Mouse (Mus musculus) cerebellum, adult 9-11 months (tissue): ENCODE measurements at regions not wholly inside any gene's neighbourhood (a gene's known extent, or its start where the extent isn't known, plus 50 kb on each side); places are given as distances from the start of the nearest gene placed in this dataset.

Experiments
- DNase-seq: peaks from one replicate; pipeline ENCODE4 v3.0.0; 2022

DNA sequence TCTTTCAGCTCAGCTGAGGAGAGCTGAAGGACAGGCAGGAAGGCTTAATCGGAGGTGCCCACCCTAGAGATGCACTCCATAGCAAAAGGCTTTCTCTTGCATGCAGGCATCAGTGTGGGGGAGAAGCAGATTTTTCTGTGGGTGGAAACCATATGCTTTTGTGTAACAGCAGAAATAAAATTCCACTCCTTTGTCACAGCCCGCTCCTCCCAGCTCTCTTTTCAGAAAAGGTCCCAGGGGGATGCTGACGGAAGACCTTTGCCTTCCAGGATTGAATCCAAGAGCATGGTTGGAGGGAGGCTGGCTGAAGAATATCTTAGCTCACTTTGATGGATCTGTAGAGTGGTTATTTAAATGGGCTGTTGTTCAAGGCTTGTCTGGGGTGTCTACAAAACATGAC, 336.8 kb upstream of the Map3k7 start:
- no peak for DNase-seq

GRCm38 (mm10) chr4:31627777-31628176, 336.1 kb upstream of the Map3k7 start:
- no peak for DNase-seq

DNA sequence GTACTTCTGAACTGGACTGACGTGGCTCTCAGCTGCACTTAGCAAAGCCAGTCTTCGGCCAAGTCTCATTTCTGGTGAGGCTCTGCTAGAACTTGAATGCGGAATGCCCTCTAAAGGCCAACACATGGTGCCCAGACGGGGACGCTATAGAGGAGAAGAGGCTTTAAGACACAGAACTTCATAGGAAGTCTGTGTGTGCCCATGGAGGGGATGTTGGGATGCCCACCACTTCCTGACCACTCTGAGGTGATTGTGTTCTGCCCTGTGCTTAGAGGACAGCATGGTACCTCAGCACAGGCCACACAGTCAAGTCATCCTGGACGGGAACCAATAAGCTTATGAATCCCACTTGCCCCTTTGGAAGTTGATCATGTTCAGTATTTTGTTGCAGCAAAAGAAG, 325.3 kb upstream of the Map3k7 start:
- DNase-seq = no peak

DNA sequence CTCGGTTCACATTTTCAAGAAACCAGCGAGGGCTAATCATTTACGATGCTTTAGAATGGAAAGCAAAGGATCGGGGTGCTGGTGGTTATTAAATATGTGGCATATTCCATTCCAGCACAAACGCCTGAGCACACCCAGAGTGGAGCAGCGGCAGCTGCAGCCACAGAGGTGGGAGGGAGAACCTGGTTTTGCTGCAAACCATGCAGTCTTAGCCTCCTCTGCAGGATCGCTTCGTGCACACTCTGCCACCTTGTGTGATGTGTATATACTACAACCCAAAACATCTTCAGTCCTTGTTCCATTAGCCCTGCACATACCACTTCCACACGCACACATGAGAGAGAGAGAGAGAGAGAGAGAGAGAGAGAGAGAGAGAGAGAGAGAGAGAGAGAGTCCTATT, 321.7 kb upstream of the Map3k7 start:
- peak; percentile 39 for DNase-seq

GRCm38 (mm10) chr4:31642593-31643290, 321.2 kb upstream of the Map3k7 start:
- no peak for DNase-seq

DNA sequence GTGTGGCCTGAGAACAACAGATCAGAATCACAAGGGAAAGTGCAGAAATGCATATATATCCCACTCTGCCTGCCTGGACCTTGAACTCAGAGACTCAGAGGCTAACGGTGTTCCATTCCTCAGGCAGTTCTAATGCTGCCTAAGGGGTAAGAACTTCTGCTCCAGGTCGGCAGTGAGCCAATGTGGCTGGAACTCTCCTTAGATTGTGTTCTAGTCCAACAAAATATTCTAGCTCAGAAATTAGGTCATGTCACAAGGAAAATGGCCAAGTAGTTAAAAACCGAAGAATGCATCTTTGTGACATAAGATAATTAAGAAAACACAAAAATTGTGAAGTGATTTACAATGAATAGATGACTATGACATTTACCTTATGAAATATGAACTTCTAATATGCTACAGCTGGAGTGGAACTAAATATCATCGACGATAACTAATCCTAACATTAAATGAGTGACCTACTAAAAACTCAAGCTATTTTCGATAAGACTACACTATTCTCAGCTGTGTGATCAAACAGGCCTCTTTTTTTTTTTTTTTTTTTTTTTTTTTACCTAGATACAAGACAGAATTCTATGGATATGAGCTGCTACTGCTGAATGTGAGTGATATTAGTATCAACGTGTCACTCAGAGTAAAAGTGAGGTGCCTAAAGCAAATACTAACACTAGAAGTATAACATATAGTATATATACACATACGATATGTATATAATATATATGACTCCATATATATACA, 315.1 kb upstream of the Map3k7 start:
- DNase-seq = peak; percentile 8

DNA sequence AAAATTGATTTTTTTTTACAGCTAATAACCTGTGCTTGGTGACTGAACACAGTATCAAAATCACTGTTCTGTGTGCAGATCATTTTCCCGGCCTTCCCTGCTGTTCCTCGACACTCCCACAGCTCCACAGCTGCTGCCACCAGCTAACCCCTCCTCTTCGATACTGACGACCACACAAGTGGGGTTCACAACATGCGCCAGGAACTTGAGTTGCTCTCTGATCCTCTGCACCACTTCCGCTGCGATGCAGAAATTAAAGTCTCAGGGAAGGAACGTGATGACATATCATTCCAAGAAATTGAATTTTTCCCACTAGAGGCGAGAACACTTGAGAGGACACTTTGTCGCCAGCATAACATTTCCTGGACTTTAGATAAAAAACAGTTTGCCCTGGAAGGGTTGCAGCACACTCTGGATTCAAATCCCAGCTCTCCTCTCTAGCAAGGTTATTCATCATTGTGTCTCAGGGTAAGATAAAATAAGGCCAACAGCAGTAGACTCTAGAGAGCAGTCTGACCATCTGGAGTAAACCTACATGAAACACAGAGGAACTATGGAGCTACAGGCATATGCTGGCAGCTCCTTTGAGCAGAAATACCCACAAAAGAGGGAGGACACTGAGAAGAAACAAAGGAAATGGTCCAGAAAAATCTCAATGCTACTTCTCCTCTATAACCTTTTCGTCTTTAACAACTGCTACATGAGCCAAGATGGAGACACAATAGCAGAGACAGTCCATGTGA, 308.4 kb upstream of the Map3k7 start:
- no peak for DNase-seq

- no peak for DNase-seq
These were observed 307.8 kb upstream of the Map3k7 start for GRCm38 (mm10) chr4:31656111-31656510.

DNA sequence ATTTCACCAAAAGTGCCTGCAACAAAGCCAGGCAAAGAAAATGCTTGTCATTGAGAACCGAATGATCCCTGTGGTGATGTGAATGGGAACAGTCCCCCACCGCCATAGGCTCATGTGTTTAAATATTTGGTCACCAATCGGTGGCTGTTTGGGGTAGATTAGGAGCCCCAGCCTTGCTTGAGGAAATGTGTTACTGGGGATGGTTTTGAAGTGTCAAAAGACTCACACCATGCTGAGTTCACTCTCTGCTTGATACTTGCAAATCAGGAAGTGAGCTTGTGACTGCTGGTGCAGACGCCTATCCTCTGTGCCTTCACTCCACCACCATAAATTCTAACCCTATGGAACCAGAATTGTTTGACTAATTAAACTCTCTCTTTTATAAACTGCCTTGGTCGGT, 305.1 kb upstream of the Map3k7 start:
- DNase-seq = no peak

- DNase-seq = no peak
These were observed 303.0 kb upstream of the Map3k7 start for GRCm38 (mm10) chr4:31660896-31661295.

GRCm38 (mm10) chr4:31671530-31672170, 292.2 kb upstream of the Map3k7 start:
- DNase-seq = no peak

DNA sequence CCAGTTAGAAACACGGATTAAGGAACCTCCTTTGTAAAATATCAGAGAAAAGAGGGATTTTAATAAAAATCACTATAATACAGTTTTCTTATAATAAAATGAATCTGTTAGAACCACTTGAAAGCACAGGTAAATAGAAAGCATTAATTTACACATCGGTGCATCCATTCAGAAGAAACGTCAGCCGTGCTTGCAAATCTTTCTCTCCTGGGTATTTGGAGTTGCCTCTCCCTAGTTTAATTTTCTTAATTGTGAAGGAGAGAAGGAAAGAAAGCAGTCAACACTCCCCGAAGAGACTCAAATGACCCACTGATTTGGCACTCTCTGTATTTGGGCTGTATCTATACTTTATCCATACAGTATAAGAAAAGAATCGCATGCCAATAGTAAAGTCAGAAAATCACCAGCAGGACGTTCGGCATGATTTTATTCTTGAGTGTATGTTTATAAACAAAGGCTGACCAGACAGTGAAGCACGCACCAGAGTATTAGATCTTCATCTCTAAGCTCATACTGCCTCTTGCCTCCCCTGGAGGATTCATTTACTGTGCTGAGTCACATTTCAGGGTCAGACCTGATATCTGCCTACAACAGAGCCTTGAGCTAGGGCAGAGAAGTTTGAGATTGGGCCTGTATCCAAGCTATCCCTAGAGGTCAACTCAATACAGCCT, 291.6 kb upstream of the Map3k7 start:
- no peak for DNase-seq

DNA sequence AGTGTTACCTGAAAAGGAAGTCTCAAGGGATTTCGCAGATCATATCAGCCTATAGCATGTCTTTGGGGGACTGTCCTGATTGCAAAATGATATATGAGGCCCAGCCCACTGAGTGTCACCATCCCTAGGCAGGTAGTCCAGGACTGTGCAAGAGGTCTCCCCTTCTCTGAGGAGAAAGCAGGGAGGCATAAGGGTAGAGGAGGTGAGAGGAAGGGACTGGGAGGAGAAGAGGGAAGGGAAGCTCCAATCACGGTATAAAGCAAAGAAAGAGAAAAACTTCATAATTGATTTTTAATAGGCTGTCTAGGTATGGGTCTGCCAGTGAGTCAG, 291.1 kb upstream of the Map3k7 start:
- no peak for DNase-seq

GRCm38 (mm10) chr4:31679007-31679590, 284.8 kb upstream of the Map3k7 start:
- DNase-seq = no peak

DNA sequence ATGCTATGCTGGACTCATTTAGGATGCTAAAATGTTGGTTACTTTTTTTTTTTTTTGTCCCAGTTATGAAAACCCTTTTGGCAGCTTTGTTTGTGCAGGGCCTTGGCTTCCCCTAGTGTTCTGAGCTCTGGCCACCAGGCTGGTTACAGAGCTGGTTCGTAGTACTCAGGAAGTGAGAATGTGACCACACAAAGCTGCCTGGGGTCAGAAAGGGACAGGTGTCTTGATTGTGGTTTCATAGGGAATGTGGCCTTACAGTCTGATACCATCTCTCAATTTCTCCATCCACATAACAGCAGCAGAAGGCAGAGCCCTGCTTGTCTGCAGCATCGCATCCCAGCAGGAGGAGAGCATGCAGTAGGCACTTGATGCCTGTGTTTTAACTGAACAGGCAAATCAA, 282.9 kb upstream of the Map3k7 start:
- no peak for DNase-seq

DNA sequence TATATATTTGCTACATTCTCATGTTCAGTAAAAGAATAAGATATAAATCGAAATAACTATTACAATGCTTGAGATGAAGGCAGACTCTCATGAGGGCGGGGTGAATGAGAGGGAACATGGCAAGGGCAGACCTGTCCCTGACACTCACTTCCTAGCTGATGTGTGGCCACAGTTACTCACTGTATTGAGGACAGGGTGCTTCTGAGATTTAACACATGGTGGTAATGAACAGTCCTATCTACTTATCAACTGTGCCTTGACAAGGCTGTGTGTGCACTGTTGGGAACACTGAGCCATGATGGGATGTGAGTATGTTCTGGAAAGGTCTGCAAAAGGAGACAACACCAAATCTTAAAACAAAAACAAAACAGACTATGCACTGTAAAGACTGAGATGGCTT, 274.8 kb upstream of the Map3k7 start:
- no peak for DNase-seq

DNA sequence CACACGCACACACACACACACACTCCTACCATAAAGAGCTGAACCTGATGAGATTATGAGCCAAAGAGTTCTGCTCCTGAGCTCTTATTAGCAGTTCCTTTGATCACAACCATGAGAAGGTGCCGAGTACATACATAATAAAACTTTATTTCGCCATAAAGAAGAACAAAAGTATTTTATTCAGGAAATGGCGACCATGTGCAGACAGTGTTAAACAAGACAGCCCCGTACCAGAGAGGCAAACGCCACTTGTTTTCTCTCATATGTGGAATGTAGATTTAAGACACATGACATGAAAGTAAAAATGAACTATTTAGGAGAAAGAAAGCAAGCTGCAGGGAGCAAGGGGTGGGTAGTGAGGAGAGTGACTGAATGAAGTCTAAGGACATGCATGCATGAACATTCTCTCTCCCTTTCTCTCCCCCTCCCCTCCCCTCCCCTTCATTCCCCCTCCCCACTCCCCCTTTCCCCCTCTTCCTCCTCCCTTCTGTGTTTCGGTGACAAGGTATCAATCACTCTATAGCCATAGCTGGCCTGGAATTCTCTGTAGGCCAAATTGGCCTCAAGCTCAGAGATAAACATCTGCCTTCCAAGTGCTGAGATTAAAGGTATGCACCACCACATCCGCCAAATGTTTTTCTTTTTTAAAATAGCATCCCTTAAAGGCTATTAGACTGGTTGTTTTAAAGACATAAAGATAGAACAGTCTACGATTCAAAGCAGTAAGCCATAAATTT, 266.0 kb upstream of the Map3k7 start:
- no peak for DNase-seq

DNA sequence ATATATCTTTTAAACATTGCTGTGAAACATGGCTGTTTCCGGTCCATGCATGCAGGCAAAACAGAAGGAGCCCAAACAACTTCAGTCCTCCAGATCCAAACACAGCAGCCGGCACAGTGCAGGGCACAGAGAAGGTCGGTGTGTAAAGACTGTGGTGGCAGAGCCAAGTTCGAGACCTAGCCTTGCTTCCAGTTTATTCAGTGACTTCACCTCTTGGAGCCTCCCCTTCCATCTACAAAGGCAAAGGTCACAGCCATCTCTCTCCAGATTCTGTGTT, 265.5 kb upstream of the Map3k7 start:
- no peak for DNase-seq

DNA sequence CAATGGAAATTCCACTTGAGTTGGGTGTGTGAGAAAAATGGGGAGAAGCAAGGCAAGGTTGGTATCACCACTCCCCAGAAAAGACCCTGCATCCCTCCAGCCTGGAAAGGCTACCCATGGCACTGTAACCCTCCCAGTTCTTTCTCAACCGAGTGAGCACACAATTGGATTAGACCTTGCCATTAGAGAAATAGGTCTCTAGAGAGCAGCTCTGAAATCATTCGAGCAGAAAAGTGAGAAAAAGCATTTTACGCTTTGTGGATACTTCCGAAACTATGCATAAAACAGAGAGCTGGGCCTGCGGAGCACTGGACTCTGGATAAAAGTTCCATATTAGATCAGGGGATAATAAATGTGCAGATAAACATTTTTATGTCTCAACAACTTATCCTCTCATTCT, 264.6 kb upstream of the Map3k7 start:
- DNase-seq = no peak

GRCm38 (mm10) chr4:31714054-31714651, 249.7 kb upstream of the Map3k7 start:
- no peak for DNase-seq

DNA sequence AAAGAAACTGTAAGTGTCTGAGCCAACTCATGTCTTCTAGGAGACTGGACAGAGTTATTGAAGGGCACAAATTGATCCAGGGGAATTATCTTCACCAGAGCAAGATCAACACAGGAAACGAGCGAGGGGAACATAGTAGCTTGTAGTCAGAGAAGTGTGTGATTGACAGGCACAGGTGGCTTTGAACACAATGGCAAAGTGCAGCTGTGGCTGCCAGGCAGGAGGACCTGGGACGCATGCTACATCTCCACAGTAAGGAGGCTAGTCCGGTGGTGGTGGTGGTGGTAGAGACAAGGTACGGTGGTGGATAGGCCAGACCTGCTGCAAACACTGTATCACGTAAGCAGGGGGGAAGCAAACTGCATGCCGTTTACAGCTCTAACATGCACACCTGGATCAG, 240.4 kb upstream of the Map3k7 start:
- no peak for DNase-seq

DNA sequence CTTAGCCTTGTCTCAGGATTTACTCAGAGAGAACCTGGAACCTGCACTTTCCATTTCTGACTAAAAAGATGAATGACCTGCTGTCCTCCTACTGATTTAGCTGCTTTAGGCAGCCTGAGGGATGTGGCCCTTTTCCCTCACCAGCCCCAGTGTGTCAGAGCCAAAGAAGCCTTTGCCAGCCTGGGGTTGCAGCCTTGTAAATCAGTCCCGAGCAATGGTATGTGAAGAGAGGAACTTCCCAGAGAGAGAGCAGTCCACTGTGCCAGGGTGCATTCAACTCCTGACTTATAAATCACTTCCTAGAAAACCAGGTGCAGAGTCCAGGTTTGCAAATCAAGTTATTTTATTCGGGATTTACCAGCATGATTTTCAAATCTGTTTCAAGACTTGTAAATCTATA, 239.5 kb upstream of the Map3k7 start:
- DNase-seq = no peak
